Mouse (Mus musculus): ENCODE measurements around the gene 1110065P20Rik. TPM values are rescaled to one million over a fixed set of nuclear protein-coding genes. Genes with fewer than 3 reads are reported as not detected.

Gene 1110065P20Rik
- polyA plus RNA-seq, 1 experiment, result 1.2 TPM

DNA sequence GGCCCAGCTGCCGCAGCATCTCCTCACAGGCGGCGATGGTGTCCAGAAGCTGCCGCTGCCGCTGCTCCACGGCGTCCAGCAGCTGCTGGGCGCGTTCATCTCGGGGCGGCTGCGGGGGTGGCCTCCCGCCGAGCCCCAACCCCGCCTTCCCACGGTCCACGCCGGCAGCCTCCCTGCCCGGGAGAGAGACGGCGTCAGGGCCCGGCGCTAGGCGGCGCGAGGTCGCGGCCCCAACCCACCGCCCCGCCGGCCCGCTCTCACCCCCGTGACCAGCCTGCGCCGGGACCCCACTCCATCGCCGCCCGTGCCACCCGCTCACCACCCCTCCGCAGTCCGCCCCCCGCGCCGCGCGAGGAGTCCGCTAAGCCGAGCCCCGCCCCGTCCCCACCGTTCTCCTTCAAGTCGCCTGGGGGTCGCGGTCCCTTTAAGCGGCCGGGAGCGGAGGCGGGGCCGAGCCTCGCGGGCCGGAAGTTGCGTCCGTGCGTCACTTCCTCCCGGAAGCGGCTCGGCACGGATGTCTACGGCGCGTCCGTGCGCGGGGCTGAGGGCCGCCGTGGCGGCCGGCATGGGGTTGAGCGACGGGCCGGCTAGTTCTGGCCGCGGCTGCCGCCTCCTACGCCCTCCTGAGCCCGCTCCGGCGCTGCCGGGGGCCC, 609 bp downstream of the 1110065P20Rik start, which contains the start of gene Yrdc:
Gene Yrdc, plus strand, starts transcription at position 419 of the 653 bp plus-strand sequence.
- TF ChIP-seq TAL1 (IDR thresholded peaks at IDR 0.05; ENCODE audit: low read length), result no peak
- Histone ChIP-seq H3K27me3 (ENCODE audit: control insufficient read depth) (no peaks in the 10 kb centered on the region), H3K4me1 (ENCODE audit: control insufficient read depth) (peaks cover 37% of the 10 kb centered on the region), H3K9me3 (ENCODE audit: control insufficient read depth, low read length) (no peaks in the 10 kb centered on the region), H3K36me3 (ENCODE audit: control insufficient read depth) (peaks cover 58% of the 10 kb centered on the region), H3K4me3 (replicated peaks) (peak within 1 kb of the TSS; percentile 94)

DNA sequence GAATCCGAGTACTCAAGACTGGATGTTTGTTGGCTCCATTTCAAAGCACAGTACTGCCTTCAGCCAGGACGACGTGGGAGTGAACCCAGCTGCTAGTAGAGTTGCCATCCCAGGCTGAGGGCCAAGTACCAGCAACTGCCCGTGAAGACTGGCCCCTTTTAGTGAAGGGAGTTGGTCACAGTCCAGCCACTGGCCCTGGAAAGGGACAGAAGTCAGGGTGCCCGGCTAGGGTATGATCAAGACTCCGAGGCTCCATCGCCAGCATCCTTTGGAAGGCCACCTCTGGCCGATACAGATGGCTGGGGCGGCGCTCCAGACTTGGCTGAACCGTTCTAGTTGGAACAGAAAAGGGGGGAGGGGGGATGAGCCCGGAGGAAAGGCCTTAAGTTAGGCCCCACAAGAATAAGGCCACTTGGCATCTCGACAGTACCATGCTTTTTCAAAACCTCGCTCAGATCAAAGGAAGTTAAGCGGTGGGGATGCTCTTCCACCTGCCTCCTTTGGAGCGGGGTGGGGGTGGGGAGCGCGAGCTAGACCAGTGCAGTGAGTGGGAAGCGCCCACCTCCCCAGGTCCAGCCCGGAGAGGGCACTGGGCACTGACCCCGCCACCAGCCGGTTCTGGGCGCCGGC, 1.2 kb downstream of the 1110065P20Rik start:
- H3K27me3 ChIP-seq (ENCODE audit: control insufficient read depth), result no peaks in the 10 kb centered on the region
- peaks cover 37% of the 10 kb centered on the region for H3K4me1 ChIP-seq (ENCODE audit: control insufficient read depth)
- TF ChIP-seq GATA1 (IDR thresholded peaks at IDR 0.05; ENCODE audit: low read length) (no peak), TAL1 (IDR thresholded peaks at IDR 0.05; ENCODE audit: low read length) (no peak)
- peak overlapping the region; percentile 94 for H3K4me3 ChIP-seq (replicated peaks)
- peaks cover 59% of the 10 kb centered on the region for H3K36me3 ChIP-seq (ENCODE audit: control insufficient read depth)
- H3K9me3 ChIP-seq (ENCODE audit: control insufficient read depth, low read length), result no peaks in the 10 kb centered on the region

- Histone ChIP-seq H3K4me1 (ENCODE audit: control insufficient read depth) (peaks cover 35% of the 10 kb centered on the region), H3K9me3 (ENCODE audit: control insufficient read depth, low read length) (no peaks in the 10 kb centered on the region), H3K27me3 (ENCODE audit: control insufficient read depth) (no peaks in the 10 kb centered on the region), H3K4me3 (replicated peaks) (no peak overlapping the region), H3K36me3 (ENCODE audit: control insufficient read depth) (peaks cover 58% of the 10 kb centered on the region)
- peak; percentile 57 for TF ChIP-seq TAL1 (IDR thresholded peaks at IDR 0.05; ENCODE audit: low read length)
- peak; percentile 39 for TF ChIP-seq GATA1 (IDR thresholded peaks at IDR 0.05; ENCODE audit: low read length)
Observed at GRCm38 (mm10) chr4:124847573-124847972, 3.4 kb downstream of the 1110065P20Rik start.

GRCm38 (mm10) chr4:124843493-124843892, 7.5 kb downstream of the 1110065P20Rik start:
- Histone ChIP-seq H3K27me3 (ENCODE audit: control insufficient read depth) (no peaks in the 10 kb centered on the region), H3K4me3 (replicated peaks) (no peak overlapping the region), H3K36me3 (ENCODE audit: control insufficient read depth) (peaks cover 89% of the 10 kb centered on the region), H3K9me3 (ENCODE audit: control insufficient read depth, low read length) (peaks cover 4% of the 10 kb centered on the region; the same call in 1 of the 2 replicates), H3K4me1 (ENCODE audit: control insufficient read depth) (peaks cover 12% of the 10 kb centered on the region)
- TF ChIP-seq TAL1 (IDR thresholded peaks at IDR 0.05; ENCODE audit: low read length) (no peak), GATA1 (IDR thresholded peaks at IDR 0.05; ENCODE audit: low read length) (no peak)

GRCm38 (mm10) chr4:124840998-124841397, 10.0 kb downstream of the 1110065P20Rik start:
- Histone ChIP-seq H3K9me3 (ENCODE audit: control insufficient read depth, low read length) (peaks cover 4% of the 10 kb centered on the region; the same call in 1 of the 2 replicates), H3K4me1 (ENCODE audit: control insufficient read depth) (no peaks in the 10 kb centered on the region), H3K4me3 (replicated peaks) (no peak overlapping the region), H3K36me3 (ENCODE audit: control insufficient read depth) (peaks cover 97% of the 10 kb centered on the region), H3K27me3 (ENCODE audit: control insufficient read depth) (no peaks in the 10 kb centered on the region)
- TF ChIP-seq TAL1 (IDR thresholded peaks at IDR 0.05; ENCODE audit: low read length) (no peak), GATA1 (IDR thresholded peaks at IDR 0.05; ENCODE audit: low read length) (no peak)

GRCm38 (mm10) chr4:124838035-124838700, 12.8 kb downstream of the 1110065P20Rik start:
- no peak for TF ChIP-seq GATA1 (IDR thresholded peaks at IDR 0.05; ENCODE audit: low read length)
- TF ChIP-seq TAL1 (IDR thresholded peaks at IDR 0.05; ENCODE audit: low read length), result no peak
- Histone ChIP-seq H3K36me3 (ENCODE audit: control insufficient read depth) (peaks cover 96% of the 10 kb centered on the region), H3K4me1 (ENCODE audit: control insufficient read depth) (no peaks in the 10 kb centered on the region), H3K9me3 (ENCODE audit: control insufficient read depth, low read length) (peaks cover 4% of the 10 kb centered on the region; the same call in 1 of the 2 replicates), H3K27me3 (ENCODE audit: control insufficient read depth) (no peaks in the 10 kb centered on the region), H3K4me3 (replicated peaks) (no peak overlapping the region)

- Histone ChIP-seq H3K9me3 (ENCODE audit: control insufficient read depth, low read length) (no peaks in the 10 kb centered on the region), H3K4me1 (ENCODE audit: control insufficient read depth) (no peaks in the 10 kb centered on the region), H3K27me3 (ENCODE audit: control insufficient read depth) (no peaks in the 10 kb centered on the region), H3K36me3 (ENCODE audit: control insufficient read depth) (peaks cover 91% of the 10 kb centered on the region), H3K4me3 (replicated peaks) (no peak overlapping the region)
- TF ChIP-seq GATA1 (IDR thresholded peaks at IDR 0.05; ENCODE audit: low read length), result no peak
- TF ChIP-seq TAL1 (IDR thresholded peaks at IDR 0.05; ENCODE audit: low read length), result no peak
Observed at GRCm38 (mm10) chr4:124832796-124833195, 18.2 kb downstream of the 1110065P20Rik start.

- no peaks in the 10 kb centered on the region for H3K27me3 ChIP-seq (ENCODE audit: control insufficient read depth)
- H3K36me3 ChIP-seq (ENCODE audit: control insufficient read depth), result peaks cover 91% of the 10 kb centered on the region
- no peak overlapping the region for H3K4me3 ChIP-seq (replicated peaks)
- no peaks in the 10 kb centered on the region for H3K9me3 ChIP-seq (ENCODE audit: control insufficient read depth, low read length)
- TF ChIP-seq GATA1 (IDR thresholded peaks at IDR 0.05; ENCODE audit: low read length) (no peak), TAL1 (IDR thresholded peaks at IDR 0.05; ENCODE audit: low read length) (no peak)
- H3K4me1 ChIP-seq (ENCODE audit: control insufficient read depth), result no peaks in the 10 kb centered on the region
Observed at GRCm38 (mm10) chr4:124829671-124830070, 21.3 kb downstream of the 1110065P20Rik start.

DNA sequence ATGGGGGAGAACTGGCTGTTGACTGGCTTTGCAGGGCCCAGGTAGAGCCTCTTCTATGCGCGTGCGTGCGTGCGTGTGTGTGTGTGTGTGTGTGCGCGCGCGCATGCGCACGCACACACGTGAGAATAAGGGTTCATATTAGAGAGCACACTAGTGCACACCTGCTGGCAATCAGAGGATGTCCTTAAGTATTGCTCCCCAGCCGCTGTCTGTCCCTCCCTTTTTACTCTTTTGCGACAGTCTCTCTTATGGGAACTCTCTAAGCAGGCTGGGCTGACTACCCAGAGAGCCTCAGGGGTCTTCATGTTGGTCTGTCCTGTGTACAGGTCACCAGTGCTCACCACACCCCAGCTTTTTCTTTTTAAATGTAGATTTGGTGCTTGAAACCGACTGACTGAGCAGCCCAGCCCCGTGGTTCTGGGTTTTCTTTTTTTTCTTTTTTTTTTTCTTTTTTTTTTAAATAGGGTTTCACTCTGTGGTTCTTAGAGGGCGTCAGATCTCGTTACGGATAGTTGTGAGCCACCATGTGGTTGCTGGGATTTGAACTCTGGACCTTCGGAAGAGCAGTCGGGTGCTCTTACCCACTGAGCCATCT, 25.5 kb downstream of the 1110065P20Rik start:
- Histone ChIP-seq H3K9me3 (ENCODE audit: control insufficient read depth, low read length) (no peaks in the 10 kb centered on the region), H3K27me3 (ENCODE audit: control insufficient read depth) (no peaks in the 10 kb centered on the region), H3K36me3 (ENCODE audit: control insufficient read depth) (peaks cover 95% of the 10 kb centered on the region), H3K4me1 (ENCODE audit: control insufficient read depth) (no peaks in the 10 kb centered on the region), H3K4me3 (replicated peaks) (no peak overlapping the region)
- no peak for TF ChIP-seq GATA1 (IDR thresholded peaks at IDR 0.05; ENCODE audit: low read length)
- TF ChIP-seq TAL1 (IDR thresholded peaks at IDR 0.05; ENCODE audit: low read length), result no peak
